Mouse (Mus musculus) kidney, postnatal 0 days (tissue): ENCODE measurements around the gene Srd5a3. TPM values are rescaled to one million over a fixed set of nuclear protein-coding genes. Genes with fewer than 3 reads are reported as not detected.

Source experiments
- ATAC-seq: fragments of 200-750 bp; cut with Nextera tagmentation; replicated peaks from 2 replicates; pipeline ENCODE4 v1.8.0; 2017; ENCODE audit warnings: low read depth, moderate number of reproducible peaks, moderate TSS enrichment, moderate library complexity; ENCODE audit not compliant: low FRiP score
- DNase-seq: peaks from one replicate; pipeline ENCODE4 v3.0.0-alpha.2; 2016; ENCODE audit warnings: low spot score
- H3K27ac ChIP-seq: fragments of 300-500 bp; sonication (generic); 2 replicates; pipeline ENCODE4 v1.5.1; 2014; ENCODE audit warnings: mild to moderate bottlenecking
- H3K27me3 ChIP-seq: fragments of 300-500 bp; sonication (generic); 2 replicates; pipeline ENCODE4 v1.6.1; 2014; ENCODE audit warnings: low read length, mixed read lengths; ENCODE audit not compliant: insufficient read depth
- H3K36me3 ChIP-seq: fragments of 300-500 bp; sonication (generic); 2 replicates; pipeline ENCODE4 v1.6.1; 2014; ENCODE audit warnings: low read length, mixed read lengths; ENCODE audit not compliant: insufficient read depth
- H3K4me1 ChIP-seq: fragments of 300-500 bp; sonication (generic); replicated peaks from 2 replicates; pipeline ENCODE4 v1.6.1; 2014; ENCODE audit warnings: antibody characterized with exemption, low read length, mixed read lengths; ENCODE audit not compliant: insufficient read depth
- H3K4me2 ChIP-seq: fragments of 300-500 bp; sonication (generic); 2 replicates; pipeline ENCODE4 v1.6.1; 2014; ENCODE audit warnings: mild to moderate bottlenecking, low read length, moderate library complexity, mixed read lengths
- H3K4me3 ChIP-seq: fragments of 300-500 bp; sonication (generic); replicated peaks from 2 replicates; pipeline ENCODE4 v1.5.1; 2014; ENCODE audit warnings: low read depth, low read length
- H3K9ac ChIP-seq: fragments of 300-500 bp; sonication (generic); 2 replicates; pipeline ENCODE4 v1.6.1; 2014; ENCODE audit warnings: low read depth, low read length
- H3K9me3 ChIP-seq: fragments of 300-500 bp; sonication (generic); replicated peaks from 2 replicates; pipeline ENCODE4 v1.6.1; 2016; ENCODE audit warnings: low read length, inconsistent platforms, mixed read lengths
- CTCF ChIP-seq: IDR thresholded peaks from 2 replicates; pipeline ENCODE4 v1.5.1; 2016; ENCODE audit warnings: antibody characterized with exemption, low read depth, mild to moderate bottlenecking, moderate library complexity
- WGBS: fragments of 180-500 bp; shearing (Covaris S2); extraction: QIAGEN DNeasy Blood & Tissue Kit; methylation state at CpG from one replicate; pipeline ENCODE4 v1.1.7; 2014; 5-methylcytosine and 5-hydroxymethylcytosine counted together
- polyA plus RNA-seq: library from polyadenylated mRNA; unstranded; fragments of >200 nt; fragmentation: Nextera tagmentation; extraction: Ambion mirVana; gene quantifications from 2 replicates; pipeline ENCODE4 v1.2.1, GENCODE M21; 2015

Srd5a3 gene
- polyA plus RNA-seq, 1 experiment from 2014 or later, result 43.3 TPM

GRCm38 (mm10) chr5:76175051-76175450, 35.0 kb downstream of the Srd5a3 start:
- H3K27me3 ChIP-seq, result no peaks in the 10 kb centered on the region
- 95% methylated on average over 4 of the region's 4 CpGs for WGBS
- ATAC-seq (no peak), DNase-seq (no peak)
- H3K9me3 ChIP-seq, result no peaks in the 10 kb centered on the region
- H3K9ac ChIP-seq, result no peak overlapping the region
- H3K36me3 ChIP-seq, result no peaks in the 10 kb centered on the region
- no peak overlapping the region for H3K4me2 ChIP-seq
- no peak overlapping the region for H3K4me3 ChIP-seq
- no peak for TF ChIP-seq CTCF
- H3K27ac ChIP-seq, result no peak overlapping the region
- H3K4me1 ChIP-seq, result no peaks in the 10 kb centered on the region

- Histone ChIP-seq H3K27ac (no peak overlapping the region), H3K27me3 (no peaks in the 10 kb centered on the region), H3K4me1 (no peaks in the 10 kb centered on the region), H3K4me2 (no peak overlapping the region), H3K9me3 (no peaks in the 10 kb centered on the region), H3K4me3 (no peak overlapping the region), H3K9ac (no peak overlapping the region), H3K36me3 (no peaks in the 10 kb centered on the region)
- DNase-seq (no peak), ATAC-seq (no peak)
- no peak for TF ChIP-seq CTCF
- 36% methylated on average over 3 of the region's 3 CpGs for WGBS
These were observed 36.3 kb downstream of the Srd5a3 start for GRCm38 (mm10) chr5:76176411-76176810.

GRCm38 (mm10) chr5:76176841-76177240, 36.8 kb downstream of the Srd5a3 start:
- Histone ChIP-seq H3K27ac (no peak overlapping the region), H3K27me3 (no peaks in the 10 kb centered on the region), H3K4me2 (no peak overlapping the region), H3K9ac (no peak overlapping the region), H3K9me3 (no peaks in the 10 kb centered on the region), H3K36me3 (no peaks in the 10 kb centered on the region), H3K4me3 (no peak overlapping the region), H3K4me1 (no peaks in the 10 kb centered on the region)
- ATAC-seq (no peak), DNase-seq (no peak)
- WGBS, result 59% methylated on average over 11 of the region's 11 CpGs
- TF ChIP-seq CTCF, result no peak

- DNase-seq, result no peak
- Histone ChIP-seq H3K9ac (no peak overlapping the region), H3K4me1 (no peaks in the 10 kb centered on the region), H3K9me3 (no peaks in the 10 kb centered on the region), H3K27me3 (no peaks in the 10 kb centered on the region), H3K4me3 (no peak overlapping the region), H3K4me2 (no peak overlapping the region), H3K36me3 (no peaks in the 10 kb centered on the region), H3K27ac (no peak overlapping the region)
- ATAC-seq, result no peak
- 82% methylated on average over 7 of the region's 7 CpGs for WGBS
- TF ChIP-seq CTCF, result no peak
These were observed 37.6 kb downstream of the Srd5a3 start for GRCm38 (mm10) chr5:76177664-76178063.

- Histone ChIP-seq H3K4me1 (no peaks in the 10 kb centered on the region), H3K9me3 (no peaks in the 10 kb centered on the region), H3K36me3 (no peaks in the 10 kb centered on the region), H3K27ac (no peak overlapping the region), H3K27me3 (no peaks in the 10 kb centered on the region), H3K4me2 (no peak overlapping the region), H3K4me3 (no peak overlapping the region), H3K9ac (no peak overlapping the region)
- no peak for TF ChIP-seq CTCF
- WGBS, result 99% methylated on average over 5 of the region's 5 CpGs
- ATAC-seq (no peak), DNase-seq (no peak)
These were observed 39.1 kb downstream of the Srd5a3 start for GRCm38 (mm10) chr5:76179171-76179570.

- no peak for ATAC-seq
- no peak for TF ChIP-seq CTCF
- no peaks in the 10 kb centered on the region for H3K36me3 ChIP-seq
- no peak for DNase-seq
- H3K9ac ChIP-seq, result no peak overlapping the region
- H3K4me2 ChIP-seq, result no peak overlapping the region
- no peaks in the 10 kb centered on the region for H3K9me3 ChIP-seq
- WGBS, result 78% methylated on average over 5 of the region's 5 CpGs
- no peaks in the 10 kb centered on the region; the same call in 1 of the 2 replicates for H3K4me1 ChIP-seq
- H3K27ac ChIP-seq, result no peak overlapping the region
- no peaks in the 10 kb centered on the region for H3K27me3 ChIP-seq
- H3K4me3 ChIP-seq, result no peak overlapping the region
These were observed 39.7 kb downstream of the Srd5a3 start for GRCm38 (mm10) chr5:76179791-76180190.

- 24% methylated on average over 3 of the region's 3 CpGs for WGBS
- no peak overlapping the region for H3K27ac ChIP-seq
- no peak overlapping the region for H3K9ac ChIP-seq
- no peak for DNase-seq
- peaks cover 8% of the 10 kb centered on the region; the same call in 1 of the 2 replicates for H3K4me1 ChIP-seq
- no peaks in the 10 kb centered on the region for H3K9me3 ChIP-seq
- H3K36me3 ChIP-seq, result no peaks in the 10 kb centered on the region
- no peak for TF ChIP-seq CTCF
- no peak overlapping the region for H3K4me2 ChIP-seq
- ATAC-seq, result no peak
- H3K4me3 ChIP-seq, result no peak overlapping the region
- H3K27me3 ChIP-seq, result no peaks in the 10 kb centered on the region
These were observed 42.3 kb downstream of the Srd5a3 start for GRCm38 (mm10) chr5:76182326-76182725.
